In the genomic region with DNA sequence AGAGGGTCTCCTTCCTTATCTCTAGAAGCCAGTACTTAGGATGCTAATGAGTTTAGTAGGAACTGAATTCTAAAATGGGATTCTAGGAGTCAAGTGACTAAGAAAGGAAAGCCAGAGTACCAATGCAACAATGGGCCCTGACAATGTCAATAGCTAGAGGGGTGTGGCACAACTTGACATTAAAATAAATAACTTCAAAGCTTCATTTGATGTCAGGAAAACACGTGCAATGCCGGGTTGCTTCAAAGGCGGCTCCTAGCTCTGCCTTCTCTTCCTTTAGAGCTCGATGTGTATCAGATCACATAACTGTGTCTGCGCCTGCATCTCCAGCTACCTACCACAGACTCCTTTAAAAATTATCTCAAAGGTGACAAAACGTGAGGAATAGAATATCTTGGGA, we compare ENCODE assay signal across 23 mouse cellular contexts. TPM values are rescaled to one million over a fixed set of nuclear protein-coding genes. Genes with fewer than 3 reads are reported as not detected.
A peak's percentile ranks its signal among the peaks of the same experiment; 100 is the strongest.
DNase-seq lines count a peak whose midpoint lies in the region; ATAC-seq and TF ChIP-seq lines count a peak whose summit lies in the region.
"Had no signal": no experiment of that assay in that cellular context is flagged by ENCODE, and none has a peak within 500 bp of the region (broad histone marks: within the 10 kb centered on the region; RNA-seq: fewer than 3 reads in every experiment).

No protein-coding gene starts in this region.

- H3K4me1 ChIP-seq in heart, embryonic 10.5 days, result peaks cover 35% of the 10 kb centered on the region
- H3K4me1 ChIP-seq in spleen, adult 2 months (ENCODE audit: control insufficient read depth, insufficient read depth, insufficient read length), result no peaks in the 10 kb centered on the region; the same call in 1 of the 2 replicates
- peaks cover 5% of the 10 kb centered on the region; the same call in 1 of the 2 replicates for H3K4me1 ChIP-seq in lung, embryonic 16.5 days (replicated peaks; ENCODE audit: control insufficient read depth, insufficient read depth, low read length)
- no peaks in the 10 kb centered on the region for H3K4me1 ChIP-seq in limb, embryonic 10.5 days
- H3K4me1 ChIP-seq in midbrain, postnatal 0 days (ENCODE audit: insufficient read depth, low read length), result no peaks in the 10 kb centered on the region
- H3K4me1 ChIP-seq: embryonic facial prominence, embryonic 12.5 days; midbrain, embryonic 13.5 days had no signal

- no peak for TF ChIP-seq POLR2A in spleen, adult 2 months (IDR thresholded peaks at IDR 0.05; ENCODE audit: low read depth, low read length)

- DNase-seq in heart, embryonic 10.5 days (ENCODE audit: low spot score), result no peak
- DNase-seq in heart, adult 11 months, result no peak
- peak in 1 of 2 experiments; percentile 37 for DNase-seq in spleen, adult 2 months (ENCODE audit: low read depth in 1 of 2, low spot score in 2 of 2)
- DNase-seq in spleen, adult 12 weeks (ENCODE audit: low spot score), result no peak
- DNase-seq in thymus, postnatal 4 days, result peak; percentile 43
- no peak for DNase-seq in limb, embryonic 10.5 days (ENCODE audit: low spot score)
- DNase-seq in midbrain, postnatal 0 days (ENCODE audit: low spot score), result no peak
- DNase-seq: cerebellum, adult 11-12 months; gastrocnemius, adult 2 months; right cerebral cortex, postnatal 4 days had no signal

- H3K4me2 ChIP-seq in lung, embryonic 16.5 days (ENCODE audit: low read depth, low read length), result no peak overlapping the region
- H3K4me2 ChIP-seq in midbrain, postnatal 0 days (ENCODE audit: low read depth, low read length, poor library complexity, severe bottlenecking), result no peak overlapping the region
- H3K4me2 ChIP-seq: embryonic facial prominence, embryonic 12.5 days; midbrain, embryonic 13.5 days had no signal

- peak; percentile 61 for ATAC-seq in lung, embryonic 16.5 days (ENCODE audit: low read depth)
- ATAC-seq in midbrain, postnatal 0 days (ENCODE audit: low FRiP score), result no peak
- ATAC-seq: hindbrain, postnatal 0 days; midbrain, embryonic 13.5 days had no signal

- no peaks in the 10 kb centered on the region for H3K36me3 ChIP-seq in heart, embryonic 10.5 days
- no peaks in the 10 kb centered on the region for H3K36me3 ChIP-seq in spleen, adult 2 months (ENCODE audit: control insufficient read depth, insufficient read depth, low read length)
- no peaks in the 10 kb centered on the region for H3K36me3 ChIP-seq in lung, embryonic 16.5 days (ENCODE audit: control insufficient read depth, insufficient read depth, low read length)
- H3K36me3 ChIP-seq in limb, embryonic 10.5 days, result no peaks in the 10 kb centered on the region
- H3K36me3 ChIP-seq in midbrain, postnatal 0 days (ENCODE audit: insufficient read depth, low read length), result no peaks in the 10 kb centered on the region
- H3K36me3 ChIP-seq: embryonic facial prominence, embryonic 12.5 days; midbrain, embryonic 13.5 days had no signal

- no peak overlapping the region for H3K9ac ChIP-seq in lung, embryonic 16.5 days (ENCODE audit: low read length)
- H3K9ac ChIP-seq in midbrain, postnatal 0 days (replicated peaks; ENCODE audit: low read length, poor library complexity, severe bottlenecking), result no peak overlapping the region
- H3K9ac ChIP-seq: embryonic facial prominence, embryonic 12.5 days; midbrain, embryonic 13.5 days had no signal

- no peak for TF ChIP-seq CTCF in spleen, adult 2 months (IDR thresholded peaks at IDR 0.05; ENCODE audit: extremely low read depth, insufficient read depth, insufficient read length, insufficient replicate concordance)
- TF ChIP-seq CTCF in midbrain, postnatal 0 days (IDR thresholded peaks at IDR 0.05), result no peak

- WGBS in heart, embryonic 10.5 days, result 41% methylated on average over 6 of the region's 6 CpGs
- 46% methylated on average over 6 of the region's 6 CpGs for WGBS in spleen, adult 2 months
- WGBS in lung, embryonic 16.5 days, result 47% methylated on average over 6 of the region's 6 CpGs
- 74% methylated on average over 6 of the region's 6 CpGs for WGBS in limb, embryonic 10.5 days
- WGBS in midbrain, postnatal 0 days, result 62% methylated on average over 6 of the region's 6 CpGs

- peak overlapping the region; percentile 52; the same call in 1 of the 2 replicates for H3K27ac ChIP-seq in heart, embryonic 10.5 days
- H3K27ac ChIP-seq in spleen, adult 2 months (ENCODE audit: insufficient read depth, low read length), result peak overlapping the region; percentile 62; the same call in 1 of the 2 replicates
- peak overlapping the region; percentile 69 for H3K27ac ChIP-seq in lung, embryonic 16.5 days (ENCODE audit: low read length)
- H3K27ac ChIP-seq in limb, embryonic 10.5 days, result no peak overlapping the region
- no peak overlapping the region for H3K27ac ChIP-seq in midbrain, postnatal 0 days (ENCODE audit: low read depth, low read length)
- H3K27ac ChIP-seq: embryonic facial prominence, embryonic 12.5 days; gastrocnemius, adult 2 months; hindbrain, postnatal 0 days; midbrain, embryonic 13.5 days; stomach, postnatal 0 days had no signal

- H3K27me3 ChIP-seq in heart, embryonic 10.5 days (ENCODE audit: insufficient read depth, poor library complexity, severe bottlenecking), result no peaks in the 10 kb centered on the region
- no peaks in the 10 kb centered on the region for H3K27me3 ChIP-seq in spleen, adult 2 months (ENCODE audit: control insufficient read depth, insufficient read depth, low read length)
- no peaks in the 10 kb centered on the region for H3K27me3 ChIP-seq in lung, embryonic 16.5 days (ENCODE audit: control insufficient read depth, insufficient read depth, low read depth, low read length)
- H3K27me3 ChIP-seq in limb, embryonic 10.5 days (ENCODE audit: low read depth, poor library complexity, severe bottlenecking), result no peaks in the 10 kb centered on the region
- H3K27me3 ChIP-seq in midbrain, postnatal 0 days (ENCODE audit: insufficient read depth, low read length), result no peaks in the 10 kb centered on the region
- H3K27me3 ChIP-seq: embryonic facial prominence, embryonic 12.5 days; midbrain, embryonic 13.5 days had no signal

- no peak overlapping the region for H3K4me3 ChIP-seq in heart, embryonic 10.5 days
- no peak overlapping the region for H3K4me3 ChIP-seq in spleen, adult 2 months (ENCODE audit: extremely low read depth, insufficient read depth, insufficient read length)
- no peak overlapping the region for H3K4me3 ChIP-seq in lung, embryonic 16.5 days (ENCODE audit: low read length)
- H3K4me3 ChIP-seq in limb, embryonic 10.5 days, result no peak overlapping the region
- H3K4me3 ChIP-seq in midbrain, postnatal 0 days (ENCODE audit: low read depth, low read length), result no peak overlapping the region
- H3K4me3 ChIP-seq: embryonic facial prominence, embryonic 12.5 days; gastrocnemius, adult 2 months; midbrain, embryonic 13.5 days had no signal

- no peaks in the 10 kb centered on the region for H3K9me3 ChIP-seq in heart, embryonic 10.5 days
- no peaks in the 10 kb centered on the region for H3K9me3 ChIP-seq in lung, embryonic 16.5 days (ENCODE audit: control insufficient read depth, low read length)
- no peaks in the 10 kb centered on the region for H3K9me3 ChIP-seq in limb, embryonic 10.5 days (replicated peaks)
- H3K9me3 ChIP-seq in midbrain, postnatal 0 days (ENCODE audit: low read length), result no peaks in the 10 kb centered on the region
- H3K9me3 ChIP-seq: embryonic facial prominence, embryonic 12.5 days; midbrain, embryonic 13.5 days had no signal

RNA-seq across cellular contexts. Expression of gene Gm47955, which starts 13.8 kb away (rescaled TPM):
- not detected in 2 replicates for polyA plus RNA-seq in heart, embryonic 10.5 days (2016; fragmentation: Nextera tagmentation; extraction: Ambion mirVana)
- not detected in 2 replicates for polyA plus RNA-seq in spleen, adult 2 months (2012; rRNA removed)
- not detected in 2 replicates for polyA plus RNA-seq in lung, embryonic 16.5 days (2015; fragmentation: Nextera tagmentation; extraction: Ambion mirVana)
- not detected in 2 replicates for polyA plus RNA-seq in limb, embryonic 10.5 days (2016; fragmentation: Nextera tagmentation; extraction: Ambion mirVana)
- not detected in 2 replicates for total RNA-seq in midbrain, postnatal 0 days (2014; rRNA removed)
- not detected in 2 replicates for polyA plus RNA-seq in midbrain, postnatal 0 days (2015; fragmentation: Nextera tagmentation; extraction: Ambion mirVana)
- total RNA-seq: adrenal gland, postnatal 4 days; ES-E14; gastrocnemius, adult 2 months; hindbrain, postnatal 0 days; layer of hippocampus, adult 18-20 months; left cerebral cortex, postnatal 10 days had no signal
- polyA plus RNA-seq: embryonic facial prominence, embryonic 12.5 days; forebrain, embryonic 11.5 days; heart, embryonic 16.5 days; hindbrain, postnatal 0 days; liver, embryonic 16.5 days; midbrain, embryonic 13.5 days; neural tube, embryonic 11.5 days; stomach, postnatal 0 days had no signal

RNA-seq across cellular contexts. Expression of gene Gm7544, which starts 18.1 kb away (rescaled TPM):
- polyA plus RNA-seq in heart, embryonic 10.5 days (2016; fragmentation: Nextera tagmentation; extraction: Ambion mirVana), result not detected in 2 replicates
- polyA plus RNA-seq in spleen, adult 2 months (2012; rRNA removed), result not detected in 2 replicates
- polyA plus RNA-seq in lung, embryonic 16.5 days (2015; fragmentation: Nextera tagmentation; extraction: Ambion mirVana), result not detected in 2 replicates
- polyA plus RNA-seq in limb, embryonic 10.5 days (2016; fragmentation: Nextera tagmentation; extraction: Ambion mirVana), result not detected in 2 replicates
- total RNA-seq in midbrain, postnatal 0 days (2014; rRNA removed), result not detected in 2 replicates
- not detected in 2 replicates for polyA plus RNA-seq in midbrain, postnatal 0 days (2015; fragmentation: Nextera tagmentation; extraction: Ambion mirVana)
- total RNA-seq: adrenal gland, postnatal 4 days; ES-E14; gastrocnemius, adult 2 months; hindbrain, postnatal 0 days; layer of hippocampus, adult 18-20 months; left cerebral cortex, postnatal 10 days had no signal
- polyA plus RNA-seq: embryonic facial prominence, embryonic 12.5 days; forebrain, embryonic 11.5 days; heart, embryonic 16.5 days; hindbrain, postnatal 0 days; liver, embryonic 16.5 days; midbrain, embryonic 13.5 days; neural tube, embryonic 11.5 days; stomach, postnatal 0 days had no signal

RNA-seq across cellular contexts. Expression of gene Gm47959, which starts 26.4 kb away (rescaled TPM):
- not detected in 2 replicates for polyA plus RNA-seq in heart, embryonic 10.5 days (2016; fragmentation: Nextera tagmentation; extraction: Ambion mirVana)
- polyA plus RNA-seq in spleen, adult 2 months (2012; rRNA removed), result not detected in 2 replicates
- not detected in 2 replicates for polyA plus RNA-seq in lung, embryonic 16.5 days (2015; fragmentation: Nextera tagmentation; extraction: Ambion mirVana)
- not detected in 2 replicates for polyA plus RNA-seq in limb, embryonic 10.5 days (2016; fragmentation: Nextera tagmentation; extraction: Ambion mirVana)
- total RNA-seq in midbrain, postnatal 0 days (2014; rRNA removed), result not detected in 2 replicates
- polyA plus RNA-seq in midbrain, postnatal 0 days (2015; fragmentation: Nextera tagmentation; extraction: Ambion mirVana), result not detected in 2 replicates
- total RNA-seq: adrenal gland, postnatal 4 days; ES-E14; gastrocnemius, adult 2 months; hindbrain, postnatal 0 days; layer of hippocampus, adult 18-20 months; left cerebral cortex, postnatal 10 days had no signal
- polyA plus RNA-seq: embryonic facial prominence, embryonic 12.5 days; forebrain, embryonic 11.5 days; heart, embryonic 16.5 days; hindbrain, postnatal 0 days; liver, embryonic 16.5 days; midbrain, embryonic 13.5 days; neural tube, embryonic 11.5 days; stomach, postnatal 0 days had no signal

RNA-seq across cellular contexts. Expression of gene A030003K21Rik, which starts 30.7 kb away (rescaled TPM):
- polyA plus RNA-seq in heart, embryonic 10.5 days (2016; fragmentation: Nextera tagmentation; extraction: Ambion mirVana), result not detected in 2 replicates
- polyA plus RNA-seq in spleen, adult 2 months (2012; rRNA removed), result not detected in 2 replicates
- not detected in 2 replicates for polyA plus RNA-seq in lung, embryonic 16.5 days (2015; fragmentation: Nextera tagmentation; extraction: Ambion mirVana)
- not detected in 2 replicates for polyA plus RNA-seq in limb, embryonic 10.5 days (2016; fragmentation: Nextera tagmentation; extraction: Ambion mirVana)
- not detected in 2 replicates for total RNA-seq in midbrain, postnatal 0 days (2014; rRNA removed)
- polyA plus RNA-seq in midbrain, postnatal 0 days (2015; fragmentation: Nextera tagmentation; extraction: Ambion mirVana), result not detected in 2 replicates
- total RNA-seq: adrenal gland, postnatal 4 days; ES-E14; gastrocnemius, adult 2 months; hindbrain, postnatal 0 days; layer of hippocampus, adult 18-20 months; left cerebral cortex, postnatal 10 days had no signal
- polyA plus RNA-seq: embryonic facial prominence, embryonic 12.5 days; forebrain, embryonic 11.5 days; heart, embryonic 16.5 days; hindbrain, postnatal 0 days; liver, embryonic 16.5 days; midbrain, embryonic 13.5 days; neural tube, embryonic 11.5 days; stomach, postnatal 0 days had no signal

RNA-seq across cellular contexts. Expression of gene Gm6217, which starts 42.7 kb away (rescaled TPM):
- polyA plus RNA-seq in heart, embryonic 10.5 days (2016; fragmentation: Nextera tagmentation; extraction: Ambion mirVana), result not detected in 2 replicates
- polyA plus RNA-seq in spleen, adult 2 months (2012; rRNA removed), result not detected in 2 replicates
- polyA plus RNA-seq in lung, embryonic 16.5 days (2015; fragmentation: Nextera tagmentation; extraction: Ambion mirVana), result not detected in 2 replicates
- polyA plus RNA-seq in limb, embryonic 10.5 days (2016; fragmentation: Nextera tagmentation; extraction: Ambion mirVana), result not detected in 2 replicates
- not detected in 2 replicates for total RNA-seq in midbrain, postnatal 0 days (2014; rRNA removed)
- not detected in 2 replicates for polyA plus RNA-seq in midbrain, postnatal 0 days (2015; fragmentation: Nextera tagmentation; extraction: Ambion mirVana)
- total RNA-seq: adrenal gland, postnatal 4 days; ES-E14; gastrocnemius, adult 2 months; hindbrain, postnatal 0 days; layer of hippocampus, adult 18-20 months; left cerebral cortex, postnatal 10 days had no signal
- polyA plus RNA-seq: embryonic facial prominence, embryonic 12.5 days; forebrain, embryonic 11.5 days; heart, embryonic 16.5 days; hindbrain, postnatal 0 days; liver, embryonic 16.5 days; midbrain, embryonic 13.5 days; neural tube, embryonic 11.5 days; stomach, postnatal 0 days had no signal

Comparison
In these comparisons a context has a peak if more than half of its experiments do, and no peak if none do; other contexts are left out.
1. H3K27ac ChIP-seq: peak in heart, embryonic 10.5 days (single experiment), spleen, adult 2 months (single experiment) and lung, embryonic 16.5 days (single experiment); none in limb, embryonic 10.5 days (single experiment) and midbrain, postnatal 0 days (single experiment).